8 mouse cellular contexts compared by ENCODE assay signal in genomic region chr8:122283356-122284202, GRCm38 (mm10). TPM values are rescaled to one million over a fixed set of nuclear protein-coding genes. Genes with fewer than 3 reads are reported as not detected.
DNase-seq lines count a peak whose midpoint lies in the region; ATAC-seq and TF ChIP-seq lines count a peak whose summit lies in the region.

No protein-coding gene starts in this region.

- peak; percentile 17; the same call in 1 of the 2 replicates for ATAC-seq in forebrain, postnatal 0 days
- ATAC-seq in hindbrain, embryonic 12.5 days (ENCODE audit: low FRiP score), result no peak
- no peak for ATAC-seq in megakaryocyte-erythroid progenitor cell, adult 5-6 weeks (replicated peaks; ENCODE audit: low FRiP score, low TSS enrichment, poor library complexity, severe bottlenecking)

- no peak for TF ChIP-seq CTCF in forebrain, postnatal 0 days (IDR thresholded peaks at IDR 0.05; ENCODE audit: low read depth)
- peak; percentile 25; the same call in 1 of the 2 replicates for TF ChIP-seq CTCF in small intestine, adult 2 months (IDR thresholded peaks at IDR 0.05; ENCODE audit: extremely low read depth, insufficient read length, insufficient replicate concordance, low read depth, low read length)

- H3K27me3 ChIP-seq in forebrain, postnatal 0 days (ENCODE audit: insufficient read depth, low read length), result peaks cover 8% of the 10 kb centered on the region; the same call in 1 of the 2 replicates
- H3K27me3 ChIP-seq in hindbrain, embryonic 12.5 days, result peaks cover 40% of the 10 kb centered on the region
- no peaks in the 10 kb centered on the region for H3K27me3 ChIP-seq in small intestine, adult 2 months (ENCODE audit: control insufficient read depth, insufficient read depth, low read length)

- peak; percentile 81 for DNase-seq in CD4-positive helper T cell, adult 2 months (ENCODE audit: low read depth, low spot score)
- peak; percentile 51 to 66 for DNase-seq in adrenal gland, adult 18-20 months (ENCODE audit: low spot score in 2 of 2)
- DNase-seq in forebrain, postnatal 0 days, result peak; percentile 69
- peak; percentile 39 to 60 for DNase-seq in left cerebral cortex, adult 8-10 months (ENCODE audit: low spot score in 2 of 2)
- peak; percentile 81 to 89 for DNase-seq in lung, postnatal 4 days

- H3K4me1 ChIP-seq in forebrain, postnatal 0 days (ENCODE audit: insufficient read depth), result 0 out of 2 replicates have a peak, but pooled peaks cover 14% of the 10 kb centered on the region
- peaks cover 68% of the 10 kb centered on the region for H3K4me1 ChIP-seq in hindbrain, embryonic 12.5 days
- H3K4me1 ChIP-seq in small intestine, adult 2 months (ENCODE audit: control insufficient read depth, insufficient read depth, insufficient read length, low read length), result peaks cover 31% of the 10 kb centered on the region

- H3K27ac ChIP-seq in forebrain, postnatal 0 days (ENCODE audit: low read depth, low read length), result peak overlapping the region; percentile 64; the same call in 1 of the 2 replicates
- H3K27ac ChIP-seq in hindbrain, embryonic 12.5 days, result peak overlapping the region; percentile 69
- peak overlapping the region; percentile 61 for H3K27ac ChIP-seq in small intestine, adult 2 months (ENCODE audit: insufficient read depth, low read depth, low read length)

- peak overlapping the region; percentile 65 for H3K9ac ChIP-seq in forebrain, postnatal 0 days
- peak overlapping the region; percentile 79 for H3K9ac ChIP-seq in hindbrain, embryonic 12.5 days

- H3K36me3 ChIP-seq in forebrain, postnatal 0 days (ENCODE audit: insufficient read depth), result no peaks in the 10 kb centered on the region
- H3K36me3 ChIP-seq in hindbrain, embryonic 12.5 days, result no peaks in the 10 kb centered on the region
- no peaks in the 10 kb centered on the region for H3K36me3 ChIP-seq in small intestine, adult 2 months (ENCODE audit: control insufficient read depth, insufficient read depth, low read length)

- peak; percentile 30; the same call in 1 of the 2 replicates for TF ChIP-seq POLR2A in small intestine, adult 2 months (IDR thresholded peaks at IDR 0.05; ENCODE audit: low read depth, low read length)

- peak overlapping the region; percentile 58 for H3K4me3 ChIP-seq in forebrain, postnatal 0 days (ENCODE audit: low read depth, low read length)
- peak overlapping the region; percentile 62 for H3K4me3 ChIP-seq in hindbrain, embryonic 12.5 days
- H3K4me3 ChIP-seq in small intestine, adult 2 months (ENCODE audit: low read depth, low read length), result peak overlapping the region; percentile 85

- no peaks in the 10 kb centered on the region for H3K9me3 ChIP-seq in forebrain, postnatal 0 days (ENCODE audit: low read length)
- H3K9me3 ChIP-seq in hindbrain, embryonic 12.5 days (replicated peaks), result no peaks in the 10 kb centered on the region

- 1% methylated on average over 37 of the region's 37 CpGs for WGBS in forebrain, postnatal 0 days
- WGBS in hindbrain, embryonic 12.5 days, result 1% methylated on average over 37 of the region's 37 CpGs
- WGBS in small intestine, adult 2 months, result under 1% methylated on average over 37 of the region's 37 CpGs

- H3K4me2 ChIP-seq in forebrain, postnatal 0 days (ENCODE audit: low read depth), result peak overlapping the region; percentile 98
- H3K4me2 ChIP-seq in hindbrain, embryonic 12.5 days (replicated peaks), result peak overlapping the region; percentile 98

RNA-seq across cellular contexts. Expression of gene Zfpm1, which starts 1.6 kb away (rescaled TPM):
- 10 to 100 TPM; 11.8 to 14.2 TPM for total RNA-seq in adrenal gland, adult 18-20 months (2021)
- 9.5 and 10.1 TPM in 2 replicates for total RNA-seq in forebrain, postnatal 0 days (2014; rRNA removed)
- polyA plus RNA-seq in forebrain, postnatal 0 days (2015; fragmentation: Nextera tagmentation; extraction: Ambion mirVana), result 0.87 and 1.1 TPM in 2 replicates
- 2.5 and 3.3 TPM in 2 replicates for polyA plus RNA-seq in hindbrain, embryonic 12.5 days (2016; fragmentation: Nextera tagmentation; extraction: Ambion mirVana)
- 10 to 100 TPM; 38.9 to 50.1 (median 44.4) TPM for total RNA-seq in left cerebral cortex, adult 8-10 months (2022)
- 153 and 187 TPM in 2 replicates for polyA plus RNA-seq in small intestine, adult 2 months (2012; rRNA removed)
- 188 and 219 TPM in 2 replicates for total RNA-seq in megakaryocyte-erythroid progenitor cell, adult 5-6 weeks (2014; fragmentation: Nextera tagmentation)
- total RNA-seq in megakaryocyte-erythroid progenitor cell, adult 5-6 weeks (2017), result 43.8 and 102 TPM in 2 replicates
